Mouse (Mus musculus) hindbrain, embryonic 16.5 days (tissue): ENCODE data around the gene Terb2. TPM values are rescaled to one million over a fixed set of nuclear protein-coding genes. Genes with fewer than 3 reads are reported as not detected.

Experiments
- ATAC-seq: fragments of 200-750 bp; cut with Nextera tagmentation; 2 replicates; pipeline ENCODE4 v1.8.0; 2017; ENCODE audit warnings: moderate TSS enrichment, moderate library complexity
- H3K27ac ChIP-seq: fragments of 300-500 bp; sonication (generic); 2 replicates; pipeline ENCODE4 v1.5.1; 2014; ENCODE audit warnings: low read depth, mild to moderate bottlenecking, control low read depth, low read length, moderate library complexity
- H3K27me3 ChIP-seq: fragments of 300-500 bp; sonication (generic); replicated peaks from 2 replicates; pipeline ENCODE4 v1.6.1; 2014; ENCODE audit warnings: low read length; ENCODE audit not compliant: control insufficient read depth, insufficient read depth
- H3K36me3 ChIP-seq: fragments of 300-500 bp; sonication (generic); 2 replicates; pipeline ENCODE4 v1.6.1; 2014; ENCODE audit warnings: mild to moderate bottlenecking, low read length, moderate library complexity, mixed read lengths; ENCODE audit not compliant: control insufficient read depth, insufficient read depth
- H3K4me1 ChIP-seq: fragments of 300-500 bp; sonication (generic); 2 replicates; pipeline ENCODE4 v1.6.1; 2014; ENCODE audit warnings: low read depth, low read length; ENCODE audit not compliant: control insufficient read depth, insufficient read depth
- H3K4me2 ChIP-seq: fragments of 300-500 bp; sonication (generic); 2 replicates; pipeline ENCODE4 v1.6.1; 2014; ENCODE audit warnings: mild to moderate bottlenecking, low read length, control low read depth, moderate library complexity
- H3K4me3 ChIP-seq: fragments of 300-500 bp; sonication (generic); 2 replicates; pipeline ENCODE4 v1.5.1; 2014; ENCODE audit warnings: mild to moderate bottlenecking, low read length, control low read depth, moderate library complexity
- H3K9ac ChIP-seq: fragments of 300-500 bp; sonication (generic); 2 replicates; pipeline ENCODE4 v1.6.1; 2014; ENCODE audit warnings: low read depth, mild to moderate bottlenecking, control low read depth, low read length, moderate library complexity
- H3K9me3 ChIP-seq: fragments of 300-500 bp; sonication (generic); 2 replicates; pipeline ENCODE4 v1.6.1; 2014; ENCODE audit warnings: mild to moderate bottlenecking, low read length, moderate library complexity; ENCODE audit not compliant: control insufficient read depth
- whole genome bisulfite sequencing: fragments of 180-500 bp; shearing (Covaris S2); extraction: QIAGEN DNeasy Blood & Tissue Kit; methylation state at CpG from one replicate; pipeline ENCODE4 v1.1.7; 2014; 5-methylcytosine and 5-hydroxymethylcytosine counted together
- polyA plus RNA-seq: library from polyadenylated mRNA; unstranded; fragments of >200 nt; fragmentation: Nextera tagmentation; extraction: Ambion mirVana; gene quantifications from 2 replicates; pipeline ENCODE4 v1.2.1, GENCODE M21; 2015

Terb2 gene
- polyA plus RNA-seq, 1 experiment from 2014 or later: not detected

DNA sequence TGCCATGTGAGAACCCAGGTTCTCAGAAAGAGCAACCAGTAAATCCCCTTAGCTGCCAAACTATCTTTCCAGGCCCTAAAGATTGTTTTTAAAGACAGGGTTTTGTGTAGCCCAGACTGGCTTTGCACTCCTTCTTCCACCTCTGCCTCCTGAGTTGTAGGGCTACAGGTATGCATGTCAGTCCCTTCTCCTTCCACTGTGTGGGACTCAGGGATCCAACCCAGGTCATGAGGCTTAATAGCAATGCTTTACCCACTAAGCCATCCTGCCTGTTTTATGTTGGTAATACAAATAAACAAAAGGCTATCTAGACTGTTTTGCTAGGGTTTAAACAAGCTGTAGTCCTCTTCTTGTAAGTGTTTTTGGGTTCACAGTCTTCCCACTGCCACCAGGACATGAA lies 28.5 kb upstream of the Terb2 start:
- Histone ChIP-seq H3K4me3 (no peak overlapping the region), H3K4me2 (no peak overlapping the region), H3K9me3 (no peaks in the 10 kb centered on the region), H3K27me3 (no peaks in the 10 kb centered on the region), H3K36me3 (no peaks in the 10 kb centered on the region), H3K9ac (no peak overlapping the region), H3K27ac (no peak overlapping the region), H3K4me1 (no peaks in the 10 kb centered on the region)
- ATAC-seq: no peak

DNA sequence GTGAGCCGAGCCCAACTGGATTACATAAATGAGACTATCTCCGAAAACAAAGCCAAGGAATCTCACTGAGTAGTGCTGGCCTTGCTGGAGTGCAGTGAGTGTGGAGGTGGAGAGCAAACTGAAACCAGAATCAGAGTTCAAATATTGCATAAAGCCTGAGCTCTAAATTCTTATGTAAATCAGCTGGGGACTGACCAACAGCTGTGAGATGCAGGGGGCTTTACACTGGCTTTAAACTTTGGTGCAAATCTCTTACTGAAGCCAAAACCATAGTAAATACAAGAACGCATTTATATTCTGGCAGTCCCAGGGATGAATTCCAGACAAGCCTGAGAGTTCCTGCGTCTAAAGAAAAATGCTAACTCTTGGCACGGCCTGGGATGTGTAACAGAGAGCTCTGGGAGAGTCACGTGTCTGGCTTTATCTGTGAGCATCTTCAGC lies 27.7 kb upstream of the Terb2 start:
- no peak for ATAC-seq

DNA sequence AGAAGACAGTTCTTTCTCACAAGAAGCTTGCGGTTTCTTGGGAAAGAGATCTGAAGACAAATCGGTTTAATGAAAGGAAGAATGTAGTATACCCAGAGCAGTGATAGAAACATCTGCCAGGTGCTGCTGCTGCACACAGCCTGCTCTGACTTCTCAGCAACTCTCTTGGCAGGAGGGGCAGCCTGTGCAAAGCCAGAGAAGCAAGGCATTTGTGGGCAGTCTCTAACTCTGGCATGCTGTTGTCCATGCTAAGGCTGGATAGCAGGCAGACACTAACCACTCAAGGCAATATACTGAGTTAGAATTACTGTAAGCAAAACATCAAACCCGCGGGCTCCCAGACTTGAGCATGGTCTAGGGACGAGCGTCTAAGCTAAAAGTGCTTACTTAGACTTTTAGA lies 26.4 kb upstream of the Terb2 start:
- 81% methylated on average over 6 of the region's 6 CpGs for WGBS
- no peak overlapping the region for H3K4me2 ChIP-seq
- no peaks in the 10 kb centered on the region for H3K36me3 ChIP-seq
- H3K4me1 ChIP-seq: no peaks in the 10 kb centered on the region
- ATAC-seq: no peak
- H3K9ac ChIP-seq: no peak overlapping the region
- H3K4me3 ChIP-seq: no peak overlapping the region
- no peak overlapping the region for H3K27ac ChIP-seq
- H3K9me3 ChIP-seq: no peaks in the 10 kb centered on the region
- no peaks in the 10 kb centered on the region for H3K27me3 ChIP-seq

More for the DNA sequence above, 27.7 kb upstream of the Terb2 start:
- Histone ChIP-seq H3K4me1 (no peaks in the 10 kb centered on the region), H3K36me3 (no peaks in the 10 kb centered on the region), H3K4me2 (no peak overlapping the region), H3K4me3 (no peak overlapping the region), H3K9me3 (no peaks in the 10 kb centered on the region), H3K27ac (no peak overlapping the region), H3K27me3 (no peaks in the 10 kb centered on the region), H3K9ac (no peak overlapping the region)
- 50% methylated on average over 6 of the region's 6 CpGs for WGBS

DNA sequence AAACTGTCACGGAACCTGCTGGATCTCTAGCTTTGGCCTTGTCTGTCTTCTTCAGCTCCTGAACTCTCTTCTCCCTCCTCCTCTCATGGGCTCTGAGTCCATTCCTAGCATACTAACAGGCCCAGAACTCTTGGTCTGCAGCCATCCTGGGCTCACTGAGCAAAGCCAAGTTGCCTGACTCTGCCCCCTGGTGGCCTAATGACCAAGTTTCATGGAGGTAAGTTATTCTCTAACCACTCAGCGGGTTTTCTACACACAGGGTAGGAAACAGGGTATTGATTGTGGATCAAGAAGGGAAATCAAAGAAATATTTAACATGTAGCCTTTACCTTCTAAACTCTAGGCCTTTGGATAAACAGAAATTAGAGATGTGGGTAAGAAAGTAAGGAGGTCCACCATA lies 25.4 kb upstream of the Terb2 start, which contains the start of gene Trim69:
Trim69 (plus strand) TSS at position 21 of the 400 bp plus-strand sequence.
- H3K4me1 ChIP-seq: no peaks in the 10 kb centered on the region
- no peak within 1 kb of the TSS for H3K4me3 ChIP-seq
- peak; percentile 67; the same call in 1 of the 2 replicates for ATAC-seq
- no peak within 1 kb of the TSS for H3K27ac ChIP-seq
- 30% methylated on average over 2 of the region's 2 CpGs for WGBS
- H3K36me3 ChIP-seq: no peaks in the 10 kb centered on the region
- no peak within 1 kb of the TSS for H3K9ac ChIP-seq
- H3K4me2 ChIP-seq: no peak within 1 kb of the TSS
- no peaks in the 10 kb centered on the region for H3K9me3 ChIP-seq
- no peaks in the 10 kb centered on the region for H3K27me3 ChIP-seq

DNA sequence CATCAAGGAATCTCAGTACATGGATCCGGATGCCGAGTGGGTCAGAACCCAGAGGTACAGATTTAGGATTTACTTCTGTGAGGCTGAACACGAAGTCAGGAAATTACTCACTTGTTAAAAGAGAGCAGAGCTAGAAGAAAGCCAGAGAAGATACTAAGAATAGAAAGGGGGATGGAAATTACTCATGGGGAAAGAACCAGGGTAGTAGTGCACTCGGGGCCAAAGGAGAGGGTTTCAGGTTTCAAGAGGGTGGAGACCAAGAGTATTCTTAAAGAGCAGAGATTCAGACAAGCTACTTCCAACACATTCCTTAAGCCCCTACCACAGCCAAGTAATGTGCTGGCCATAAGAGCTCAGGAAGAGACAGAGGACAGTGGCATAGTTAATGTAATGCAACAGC lies 24.5 kb upstream of the Terb2 start:
- Histone ChIP-seq H3K9ac (no peak overlapping the region), H3K36me3 (no peaks in the 10 kb centered on the region), H3K9me3 (no peaks in the 10 kb centered on the region), H3K27ac (no peak overlapping the region), H3K4me1 (no peaks in the 10 kb centered on the region), H3K4me2 (no peak overlapping the region), H3K27me3 (no peaks in the 10 kb centered on the region), H3K4me3 (no peak overlapping the region)
- WGBS: 27% methylated on average over 4 of the region's 4 CpGs
- no peak for ATAC-seq

DNA sequence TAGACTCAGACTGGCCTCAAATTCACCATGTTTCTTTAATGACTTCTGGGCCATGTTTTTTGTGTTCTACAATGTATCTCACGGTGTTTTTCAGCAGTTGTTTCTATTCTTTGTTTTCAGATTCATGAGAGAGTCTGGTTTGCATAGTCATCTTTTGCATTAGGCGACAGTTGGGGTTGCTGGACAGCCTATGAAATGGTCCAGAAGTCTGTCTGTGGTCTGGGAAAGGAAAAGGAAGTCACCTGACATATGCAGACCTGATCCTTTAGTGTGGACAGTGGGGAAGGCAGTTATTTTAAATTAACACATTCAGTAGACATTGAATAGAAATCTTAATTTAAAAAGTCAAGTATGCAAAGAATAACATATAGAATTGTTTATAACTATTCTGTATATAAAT lies 23.5 kb upstream of the Terb2 start:
- H3K9me3 ChIP-seq: no peaks in the 10 kb centered on the region
- 82% methylated on average over 2 of the region's 2 CpGs for WGBS
- ATAC-seq: no peak

DNA sequence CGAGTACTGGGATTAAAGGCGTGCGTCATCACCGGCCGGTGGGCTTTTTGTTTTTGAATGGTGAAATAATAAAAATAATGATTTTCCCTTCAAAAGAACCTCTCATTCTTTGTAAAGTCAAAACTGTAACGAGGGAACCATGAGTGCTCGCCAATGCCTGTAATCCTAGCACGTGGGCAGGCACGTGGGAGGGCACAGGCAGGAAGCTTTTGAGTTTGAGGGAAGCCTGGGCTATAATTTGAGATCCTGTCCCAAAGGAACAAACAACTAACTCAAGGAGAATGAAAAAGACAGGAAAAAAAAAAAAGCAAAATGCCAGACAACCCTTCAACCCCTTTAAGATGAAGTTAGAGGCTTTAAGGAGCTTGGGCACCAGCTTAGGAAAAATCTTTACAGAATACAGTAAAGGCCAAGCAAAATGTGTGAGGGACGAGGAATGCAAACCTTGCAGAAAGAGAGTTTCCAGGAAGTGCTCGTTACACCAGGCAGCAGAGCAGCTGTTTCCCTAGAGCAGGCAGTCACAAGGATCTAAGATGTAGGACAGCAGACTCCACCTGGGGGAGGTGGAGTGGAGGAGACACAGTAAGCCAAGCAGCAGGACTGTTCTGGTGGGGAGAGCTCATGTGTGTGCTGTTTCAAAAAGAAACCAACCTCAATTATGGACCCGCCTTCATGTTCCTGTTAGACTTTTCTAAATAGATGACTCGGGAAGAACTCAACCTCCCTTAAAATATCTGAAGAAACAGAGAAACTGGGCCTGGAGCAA lies 22.5 kb upstream of the Terb2 start:
- WGBS: 76% methylated on average over 13 of the region's 13 CpGs
- Histone ChIP-seq H3K27ac (no peak overlapping the region), H3K4me1 (no peaks in the 10 kb centered on the region), H3K9me3 (no peaks in the 10 kb centered on the region), H3K9ac (no peak overlapping the region), H3K27me3 (no peaks in the 10 kb centered on the region), H3K36me3 (no peaks in the 10 kb centered on the region), H3K4me3 (no peak overlapping the region), H3K4me2 (no peak overlapping the region)
- ATAC-seq: no peak

More for the DNA sequence above, 23.5 kb upstream of the Terb2 start:
- Histone ChIP-seq H3K36me3 (no peaks in the 10 kb centered on the region), H3K4me3 (no peak overlapping the region), H3K9ac (no peak overlapping the region), H3K4me1 (no peaks in the 10 kb centered on the region), H3K27ac (no peak overlapping the region), H3K27me3 (no peaks in the 10 kb centered on the region), H3K4me2 (no peak overlapping the region)

DNA sequence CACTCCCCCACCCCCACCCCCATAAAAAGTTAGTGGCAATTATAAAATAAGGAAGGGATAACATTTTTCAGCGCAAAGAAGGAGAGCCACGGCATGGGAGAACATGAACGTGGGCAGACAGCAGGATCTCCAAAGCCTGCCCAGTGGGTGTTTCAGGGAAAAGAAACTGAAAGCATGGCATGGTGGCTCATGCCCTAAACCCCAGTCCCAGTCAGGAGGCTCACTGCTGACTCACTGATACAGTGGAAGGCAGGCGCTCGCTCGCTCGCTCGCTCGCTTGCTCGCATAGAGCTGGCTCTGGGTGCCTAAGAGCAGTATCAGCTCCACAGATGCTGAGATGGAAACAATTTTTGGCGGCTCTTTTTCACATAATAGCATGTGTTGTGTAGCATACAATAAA lies 21.8 kb upstream of the Terb2 start:
- no peaks in the 10 kb centered on the region for H3K9me3 ChIP-seq
- no peak overlapping the region for H3K4me2 ChIP-seq
- no peaks in the 10 kb centered on the region for H3K27me3 ChIP-seq
- no peaks in the 10 kb centered on the region for H3K36me3 ChIP-seq
- H3K4me3 ChIP-seq: no peak overlapping the region
- no peak overlapping the region for H3K9ac ChIP-seq
- no peak overlapping the region for H3K27ac ChIP-seq
- H3K4me1 ChIP-seq: no peaks in the 10 kb centered on the region
- no peak for ATAC-seq
- WGBS: 89% methylated on average over 11 of the region's 11 CpGs

DNA sequence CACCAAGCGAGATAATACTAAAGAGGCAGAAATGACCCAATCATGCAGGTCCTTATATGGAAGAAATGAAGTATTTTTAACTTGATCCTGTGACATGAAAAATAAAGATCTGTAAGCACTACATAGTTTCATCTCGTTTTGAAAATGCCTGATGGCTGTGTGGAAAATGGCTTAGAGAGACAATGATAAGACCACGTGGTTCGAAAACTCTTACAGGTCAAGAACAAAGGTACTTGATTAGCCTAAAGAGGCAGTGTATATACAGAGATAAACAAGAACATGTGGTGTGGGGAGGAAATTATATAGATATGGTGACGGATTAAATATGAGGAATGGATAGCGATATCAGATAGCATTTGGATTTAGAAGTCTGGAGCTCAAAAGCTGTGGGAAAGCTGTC lies 14.8 kb upstream of the Terb2 start:
- no peaks in the 10 kb centered on the region for H3K4me1 ChIP-seq

More for the DNA sequence above, 14.8 kb upstream of the Terb2 start:
- H3K4me2 ChIP-seq: no peak overlapping the region
- no peak overlapping the region for H3K27ac ChIP-seq
- H3K9ac ChIP-seq: no peak overlapping the region
- H3K27me3 ChIP-seq: no peaks in the 10 kb centered on the region
- WGBS: 88% methylated on average over 6 of the region's 6 CpGs
- no peaks in the 10 kb centered on the region for H3K9me3 ChIP-seq
- no peak for ATAC-seq
- no peak overlapping the region for H3K4me3 ChIP-seq
- H3K36me3 ChIP-seq: no peaks in the 10 kb centered on the region
